Mouse (Mus musculus): ENCODE measurements around the gene Pknox2. TPM values are rescaled to one million over a fixed set of nuclear protein-coding genes. Genes with fewer than 3 reads are reported as not detected.

The Pknox2 gene
- 5.3 and 16.7 TPM in 2 replicates for polyA plus RNA-seq (2012; rRNA removed; ENCODE audit: low replicate concordance)

DNA sequence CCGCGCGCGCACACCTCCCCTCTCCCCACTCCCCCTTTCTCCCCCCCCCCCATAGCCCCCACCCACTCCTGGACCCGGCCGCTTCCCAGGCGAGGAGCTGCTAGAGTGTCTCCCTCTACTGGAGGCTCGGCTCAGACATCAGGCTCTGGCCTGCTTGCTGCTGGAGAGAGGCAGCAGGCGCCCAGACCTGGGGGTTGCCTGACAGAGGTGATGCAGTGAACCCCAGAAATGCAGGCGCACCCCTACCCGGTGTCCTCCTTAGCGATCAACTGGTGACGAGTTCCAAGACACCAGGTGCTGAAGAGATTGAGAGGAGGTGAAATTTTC, at the start of gene Pknox2:
Gene Pknox2, minus strand, starts transcription at position 49 of the 327 bp plus-strand sequence.

Other genes starting within 250 kb of the Pknox2 start
- gene Tmem218, start 60.8 kb upstream of the Pknox2 start, polyA plus RNA-seq (2012; rRNA removed; ENCODE audit: low replicate concordance) = 1.4 and 3.7 TPM in 2 replicates
- 7.9 and 9.5 TPM in 2 replicates for gene Slc37a2, start 108.3 kb upstream of the Pknox2 start, polyA plus RNA-seq (2012; rRNA removed; ENCODE audit: low replicate concordance)
- gene Ccdc15, start 201.0 kb upstream of the Pknox2 start, polyA plus RNA-seq (2012; rRNA removed; ENCODE audit: low replicate concordance) = 0.83 and 4.2 TPM in 2 replicates
- gene Hepacam, start 219.9 kb upstream of the Pknox2 start, polyA plus RNA-seq (2012; rRNA removed; ENCODE audit: low replicate concordance) = 0.50 and 0.59 TPM in 2 replicates